Mouse (Mus musculus) MN1 (cell line): ENCODE results near the gene Ago1.
A peak's percentile ranks its signal among the peaks of the same experiment; 100 is the strongest.

Experiments used
- DNase-seq: peaks from one replicate; pipeline ENCODE4 v3.0.0-alpha.2; 2016; ENCODE audit warnings: low spot score

The Ago1 gene

GRCm38 (mm10) chr4:126473031-126473430 is 4.6 kb upstream of the Ago1 start:
- no peak for DNase-seq

GRCm38 (mm10) chr4:126469334-126469733 is 951 bp upstream of the Ago1 start:
- DNase-seq = no peak

DNA sequence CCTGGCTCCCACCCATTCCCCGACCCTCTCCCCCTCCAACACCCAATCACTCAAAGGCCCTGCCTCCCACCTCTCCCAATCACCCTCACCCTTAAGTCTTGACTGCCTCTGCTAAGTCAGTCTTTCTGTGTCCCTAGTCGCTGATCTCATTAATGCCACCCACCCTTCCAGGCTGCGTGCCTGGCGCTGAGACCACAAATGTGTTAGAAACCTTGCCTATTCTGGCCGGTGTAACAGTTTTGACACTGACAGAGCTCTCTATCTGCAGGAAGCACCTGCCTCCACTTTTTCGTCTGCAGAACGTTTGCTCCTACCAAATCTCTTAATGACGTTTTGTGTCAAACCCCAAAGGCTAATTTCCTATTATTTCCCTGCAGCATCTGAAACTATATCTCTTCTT is 542 bp upstream of the Ago1 start:
- DNase-seq = no peak

- DNase-seq = peak; percentile 71
These were observed 580 bp downstream of the Ago1 start for GRCm38 (mm10) chr4:126467721-126468284.

DNA sequence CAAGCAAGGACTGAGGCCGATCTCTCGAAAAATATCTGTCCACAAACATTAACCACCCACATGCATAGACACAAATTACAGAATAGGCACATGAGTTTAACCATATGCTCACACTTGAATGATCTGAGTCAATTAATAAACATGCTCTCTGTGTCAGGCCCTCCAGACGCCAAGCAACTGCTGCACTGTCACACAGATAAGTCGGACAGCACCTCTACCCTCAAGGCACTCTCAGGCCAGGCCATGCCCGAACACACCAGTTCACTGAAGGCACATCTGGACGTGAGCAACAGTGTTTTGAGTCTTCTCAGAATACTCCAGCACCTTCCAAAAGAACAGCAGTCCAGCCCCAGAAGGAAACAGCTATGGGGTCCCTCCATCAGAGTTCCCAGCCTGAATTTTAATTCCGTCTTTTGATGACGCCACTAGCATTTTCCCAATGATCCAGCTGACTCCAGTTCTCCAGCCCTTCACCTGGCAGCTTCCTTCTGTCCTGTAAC is 2.1 kb downstream of the Ago1 start:
- DNase-seq = peak; percentile 43

DNA sequence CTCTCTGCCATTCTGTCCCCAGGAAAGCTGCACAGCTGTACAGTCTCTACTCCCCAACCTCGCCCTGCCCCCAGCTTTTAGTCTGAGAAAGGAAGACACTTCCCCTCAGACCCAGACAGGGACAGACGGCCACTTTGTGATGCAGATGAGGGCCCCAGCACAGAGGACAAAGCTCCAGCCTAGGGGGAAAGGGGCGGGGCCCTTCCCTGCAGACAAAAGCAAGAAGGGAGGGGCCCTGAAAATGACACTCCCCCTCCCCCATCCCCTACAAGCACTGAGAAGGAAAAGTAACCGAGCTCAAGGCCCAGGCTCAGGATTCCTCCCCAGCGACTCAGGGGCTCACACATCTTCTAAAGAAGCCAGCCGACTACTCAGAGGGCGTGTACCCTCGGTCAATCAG is 2.5 kb downstream of the Ago1 start:
- no peak for DNase-seq

DNA sequence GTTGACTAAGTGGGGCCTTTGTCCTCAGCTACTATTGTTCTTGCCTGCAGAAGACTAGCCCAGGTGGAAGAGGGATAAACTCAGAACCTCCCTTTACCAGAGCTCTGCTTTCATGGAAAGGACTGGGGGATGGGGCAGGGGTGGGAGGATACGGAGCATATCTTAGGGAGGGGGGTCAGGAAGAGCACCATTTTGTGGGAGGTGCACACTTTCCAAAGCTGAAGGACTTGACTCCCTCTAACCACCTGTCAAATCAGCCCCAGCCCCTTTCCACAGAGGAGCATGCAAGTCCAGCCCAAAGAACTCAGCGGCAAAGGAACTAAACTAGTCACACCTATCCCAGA is 3.5 kb downstream of the Ago1 start:
- DNase-seq = no peak

- no peak for DNase-seq
These were observed 4.0 kb downstream of the Ago1 start for GRCm38 (mm10) chr4:126464189-126464891.

DNA sequence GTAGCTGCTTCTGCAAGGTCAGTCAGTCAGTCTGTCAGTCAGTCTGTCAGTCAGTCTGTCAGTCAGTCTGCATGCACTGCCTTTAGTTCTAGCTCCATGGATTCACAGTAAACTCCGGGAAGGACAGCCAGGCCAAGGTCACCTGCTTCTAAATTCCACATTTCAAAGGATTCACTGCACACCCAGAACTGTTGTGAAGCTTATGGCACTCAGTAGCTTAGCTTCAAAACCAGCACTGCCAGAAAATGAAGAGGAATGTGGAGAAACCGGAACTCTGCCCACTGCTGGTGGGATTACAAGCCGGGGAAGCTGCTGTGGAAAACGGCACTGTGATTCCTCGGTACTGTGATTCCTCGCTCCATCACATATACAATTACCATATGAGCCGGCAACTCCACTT is 12.9 kb downstream of the Ago1 start:
- DNase-seq = no peak

DNA sequence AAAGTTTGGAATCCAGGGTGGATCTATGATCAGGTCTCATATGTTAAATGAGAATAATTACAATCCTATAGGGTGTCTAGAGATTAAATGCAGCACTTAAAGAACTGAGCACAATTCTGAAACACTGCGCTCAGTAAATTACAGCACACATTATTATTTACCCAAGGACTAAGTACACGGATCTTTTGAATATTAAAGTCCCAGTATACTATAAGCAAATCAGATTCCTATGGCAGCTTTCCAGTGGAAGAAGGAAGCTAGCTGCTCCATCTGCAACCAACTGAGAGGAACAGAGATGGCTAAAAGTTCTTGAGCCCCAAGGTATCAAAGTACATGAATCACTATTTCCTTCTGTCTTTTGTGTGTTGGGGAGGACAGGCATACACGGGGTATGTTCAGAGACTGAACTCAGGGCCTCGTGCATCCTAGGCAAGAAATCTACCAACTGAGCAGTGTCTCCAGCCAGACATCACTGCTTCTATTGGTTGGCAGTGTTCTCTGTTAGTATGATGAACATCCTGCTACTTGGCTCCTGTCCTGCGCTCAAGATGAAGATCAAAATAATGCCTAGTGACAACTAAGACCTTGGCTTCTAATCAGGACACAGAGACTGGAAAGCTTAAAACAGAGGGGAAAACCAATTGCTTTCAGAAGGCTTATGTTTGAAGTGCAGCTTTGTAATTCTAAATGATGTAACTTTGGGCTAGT is 13.7 kb downstream of the Ago1 start:
- no peak for DNase-seq

- no peak for DNase-seq
These were observed 18.1 kb downstream of the Ago1 start for GRCm38 (mm10) chr4:126450268-126450667.

GRCm38 (mm10) chr4:126447126-126447525 is 21.3 kb downstream of the Ago1 start:
- DNase-seq = no peak

GRCm38 (mm10) chr4:126444528-126444927 is 23.9 kb downstream of the Ago1 start:
- no peak for DNase-seq

DNA sequence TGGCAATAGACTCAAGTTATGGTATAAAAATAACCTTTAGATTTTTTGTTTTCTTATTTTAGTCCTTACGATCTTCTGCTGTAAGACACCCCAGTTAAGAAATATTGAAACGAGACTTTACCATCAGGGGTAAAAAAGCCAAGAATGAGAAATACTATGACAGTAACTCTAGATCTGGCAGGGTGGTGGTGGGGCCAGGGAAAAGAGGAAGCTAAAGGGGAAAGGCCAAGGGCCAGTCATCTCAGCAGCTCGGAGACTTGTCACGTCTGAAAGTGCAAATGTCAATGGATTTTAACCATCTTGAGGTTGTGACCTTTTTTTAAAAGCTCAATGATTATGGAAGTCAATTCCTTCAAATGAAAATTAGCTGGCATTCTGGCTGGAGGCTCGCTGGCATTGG is 30.1 kb downstream of the Ago1 start:
- no peak for DNase-seq

DNA sequence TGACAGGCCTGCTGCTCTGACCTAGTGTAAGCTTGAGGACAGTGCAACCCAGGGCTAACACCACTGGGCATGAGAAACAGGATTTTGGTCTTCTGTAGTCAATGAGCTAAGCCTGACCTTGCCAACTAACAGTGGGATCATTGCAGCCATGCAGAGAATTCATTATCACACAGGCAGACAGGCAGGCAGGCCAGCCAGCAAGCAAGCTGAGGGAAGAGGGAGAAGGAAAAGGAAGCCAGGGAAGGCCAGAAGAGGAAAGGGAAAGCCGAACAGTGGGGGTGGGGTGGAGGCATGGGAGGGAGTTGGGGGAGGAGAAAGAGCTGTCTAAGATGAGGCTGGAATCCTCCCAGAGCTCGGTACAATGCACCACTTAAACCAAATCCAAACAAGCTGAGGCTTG is 32.1 kb downstream of the Ago1 start:
- DNase-seq = no peak

GRCm38 (mm10) chr4:126434094-126434493 is 34.3 kb downstream of the Ago1 start:
- DNase-seq = no peak

- no peak for DNase-seq
These were observed 35.2 kb downstream of the Ago1 start for GRCm38 (mm10) chr4:126433175-126433574.

DNA sequence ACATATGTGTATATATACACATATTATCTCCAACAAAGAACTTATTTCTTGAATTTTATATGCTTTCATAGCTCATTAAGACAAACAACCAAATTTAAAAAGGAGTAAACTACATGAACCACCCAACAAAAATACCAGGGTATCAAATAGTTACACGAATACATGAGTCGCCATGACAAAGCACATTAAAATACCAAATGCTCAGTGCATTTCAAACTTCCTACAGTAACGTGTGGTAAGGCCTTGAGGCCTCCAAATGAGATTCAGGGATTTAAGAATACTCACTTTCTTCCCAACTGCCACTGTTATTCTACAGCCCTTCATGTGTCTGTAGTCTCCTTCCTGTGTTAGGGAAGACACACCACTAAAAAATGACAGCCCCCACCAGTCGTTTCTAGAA is 36.6 kb downstream of the Ago1 start:
- no peak for DNase-seq

GRCm38 (mm10) chr4:126429347-126430079 is 38.9 kb downstream of the Ago1 start, which contains the start of gene Ago3:
Gene Ago3 (minus strand): TSS chr4:126429556.
- peak; percentile 93 for DNase-seq

DNA sequence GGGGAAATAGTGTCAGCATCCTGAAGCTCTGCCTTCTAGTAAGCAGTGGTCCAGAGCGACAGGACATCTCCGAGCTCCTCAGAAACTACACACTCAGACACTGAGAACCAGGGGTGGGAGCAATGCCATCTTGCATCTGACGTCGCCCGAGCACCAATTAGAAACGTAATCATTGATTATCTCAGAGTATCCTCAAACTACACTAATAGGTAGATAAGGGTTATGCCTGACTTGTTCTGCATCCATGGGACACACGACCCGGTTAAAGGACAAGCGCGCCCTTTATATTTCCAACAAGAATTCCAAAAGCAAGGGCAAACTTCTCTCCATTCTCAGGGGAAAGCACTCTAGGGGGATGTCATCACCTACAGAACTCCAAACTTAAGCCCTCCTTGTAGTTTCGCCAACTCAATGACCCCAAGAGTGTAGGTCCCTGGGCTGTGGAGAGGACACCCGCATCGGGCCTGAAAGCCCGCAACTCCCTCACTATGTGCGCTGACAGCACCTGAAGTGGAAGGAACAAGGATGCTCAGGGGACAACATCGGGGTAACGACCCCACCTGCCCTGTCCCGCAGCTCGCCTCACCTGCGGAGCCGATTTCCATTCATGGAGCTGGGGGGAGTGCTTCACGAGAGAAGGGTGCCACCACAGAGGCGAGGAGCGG is 39.6 kb downstream of the Ago1 start:
- no peak for DNase-seq

- DNase-seq = no peak
These were observed 44.5 kb downstream of the Ago1 start for GRCm38 (mm10) chr4:126423866-126424265.

- no peak for DNase-seq
These were observed 52.7 kb downstream of the Ago1 start for GRCm38 (mm10) chr4:126415707-126416106.
